Mouse (Mus musculus) CD4-positive naive resting alpha-beta T cell, adult 76 days (primary cell): Measurements from ENCODE around the gene Col9a1. TPM values are rescaled to one million over a fixed set of nuclear protein-coding genes. Genes with fewer than 3 reads are reported as not detected.

Experiments
- total RNA-seq: library from RNA; stranded (reverse); gene quantifications from one replicate; pipeline ENCODE4 v1.2.4, GENCODE M21; 2023

The Col9a1 gene
- total RNA-seq = not detected

DNA sequence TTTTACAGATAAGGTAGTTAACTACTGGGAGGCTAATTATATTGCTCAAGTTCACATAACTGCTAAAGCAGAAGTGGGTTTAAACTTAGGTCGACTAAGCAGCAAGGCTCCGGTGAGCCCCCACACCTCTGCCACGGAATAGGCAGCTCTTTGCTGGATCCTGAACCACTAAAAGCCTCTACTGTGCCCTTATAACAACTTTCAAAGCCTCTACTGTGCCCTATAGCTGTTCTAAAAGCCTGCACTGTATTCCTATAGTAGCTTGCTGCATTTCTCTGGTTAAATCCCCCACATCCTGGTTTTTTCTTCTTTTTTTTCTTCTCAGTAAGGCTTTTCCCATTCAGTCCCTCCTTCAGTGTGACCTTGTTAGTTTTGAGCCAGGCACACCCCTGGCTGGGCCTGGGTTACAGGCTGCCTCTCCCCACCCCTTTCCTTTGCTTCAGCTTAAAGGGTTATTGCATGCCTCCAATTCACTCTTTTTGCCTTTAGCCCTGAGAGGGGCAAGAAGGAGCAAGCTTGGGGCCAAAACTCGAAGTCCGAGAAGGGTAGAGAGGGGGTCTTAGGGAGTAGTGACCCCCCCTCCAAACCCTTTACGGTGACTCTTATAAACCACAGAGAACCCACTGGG is at the start of gene Col9a1:
Col9a1 (plus strand) TSS at position 387 of the 628 bp plus-strand sequence.

Other genes starting within 250 kb of the Col9a1 start
- 11.2 TPM for gene Sdhaf4, start 172.0 kb upstream of the Col9a1 start, total RNA-seq
- gene Fam135a, start 77.3 kb upstream of the Col9a1 start, total RNA-seq = 1.3 TPM